Mouse (Mus musculus) myocyte (in vitro differentiated cells): ENCODE measurements around the gene Pdzrn4.

ENCODE experiments used
- CEBPB ChIP-seq: IDR thresholded peaks from 2 replicates; pipeline ENCODE4 v1.6.1; 2011; ENCODE audit warnings: mild to moderate bottlenecking, moderate library complexity; ENCODE audit not compliant: poor library complexity, insufficient read depth, severe bottlenecking
- E2F4 ChIP-seq: IDR thresholded peaks from one replicate; pipeline ENCODE4 v1.6.1; 2011; ENCODE audit warnings: mild to moderate bottlenecking, control low read depth, moderate library complexity; ENCODE audit not compliant: insufficient read depth
- MAX ChIP-seq: IDR thresholded peaks from one replicate; pipeline ENCODE4 v1.6.1; 2011; ENCODE audit warnings: low read depth, mild to moderate bottlenecking, control low read depth
- MYOG ChIP-seq, 3 experiments: IDR thresholded peaks; one replicate each; pipeline ENCODE4 v1.6.1; 2011; ENCODE audit warnings: control low read depth in 2 of 3, low read depth in 2 of 3, mild to moderate bottlenecking in 2 of 3; ENCODE audit not compliant: insufficient read length in 2 of 3, control insufficient read depth in 1 of 3, insufficient read depth in 1 of 3
- POLR2A ChIP-seq: IDR thresholded peaks from one replicate; pipeline ENCODE4 v1.6.1; 2011; ENCODE audit warnings: low read depth, mild to moderate bottlenecking, control low read depth, moderate library complexity; ENCODE audit not compliant: insufficient read length
- REST ChIP-seq: IDR thresholded peaks from one replicate; pipeline ENCODE4 v1.6.1; 2011; ENCODE audit warnings: mild to moderate bottlenecking, control low read depth, moderate library complexity; ENCODE audit not compliant: insufficient read depth, insufficient read length
- SRF ChIP-seq: IDR thresholded peaks from one replicate; pipeline ENCODE4 v1.6.1; 2011; ENCODE audit warnings: low read depth; ENCODE audit not compliant: control insufficient read depth, insufficient read length
- TCF12 ChIP-seq: IDR thresholded peaks from one replicate; pipeline ENCODE4 v1.6.1; 2011; ENCODE audit warnings: mild to moderate bottlenecking, control low read depth; ENCODE audit not compliant: poor library complexity, insufficient read depth, severe bottlenecking
- TCF3 ChIP-seq: IDR thresholded peaks from one replicate; pipeline ENCODE4 v1.6.1; 2011; ENCODE audit warnings: low read depth, control low read depth; ENCODE audit not compliant: insufficient read length
- USF1 ChIP-seq: IDR thresholded peaks from one replicate; pipeline ENCODE4 v1.6.1; 2011; ENCODE audit warnings: low read depth, mild to moderate bottlenecking, control low read depth, moderate library complexity

GRCm38 (mm10) chr15:92759001-92759400 lies 362.3 kb downstream of the Pdzrn4 start:
- TF ChIP-seq POLR2A: no peak
- no peak for TF ChIP-seq MAX
- TF ChIP-seq TCF12: no peak
- TF ChIP-seq E2F4: no peak
- TF ChIP-seq SRF: no peak
- TF ChIP-seq REST: no peak
- no peak for TF ChIP-seq CEBPB
- no peak for TF ChIP-seq USF1
- TF ChIP-seq MYOG (IDR thresholded peaks at IDR 0.05; ENCODE audit: control insufficient read depth in 1 of 3, insufficient read depth in 1 of 3, insufficient read length in 2 of 3, low read depth in 2 of 3): no peak
- TF ChIP-seq TCF3: no peak
